Mouse (Mus musculus): Measurements from ENCODE around the gene Sult1a1.

Sult1a1 gene

GRCm38 (mm10) chr7:126663646-126664045 is 12.6 kb downstream of the Sult1a1 start:
- DNase-seq (ENCODE audit: low spot score in 2 of 2), result no peak

GRCm38 (mm10) chr7:126659771-126660170 is 16.5 kb downstream of the Sult1a1 start:
- no peak for DNase-seq (ENCODE audit: low spot score in 2 of 2)

GRCm38 (mm10) chr7:126657522-126657921 is 18.7 kb downstream of the Sult1a1 start:
- DNase-seq (ENCODE audit: low spot score in 2 of 2), result no peak

- peak in 1 of 2 experiments; percentile 26 for DNase-seq (ENCODE audit: low spot score in 2 of 2)
Measured at GRCm38 (mm10) chr7:126655695-126656094, 20.5 kb downstream of the Sult1a1 start.

GRCm38 (mm10) chr7:126653991-126654390 is 22.2 kb downstream of the Sult1a1 start:
- DNase-seq (ENCODE audit: low spot score in 2 of 2), result no peak

GRCm38 (mm10) chr7:126650852-126651251 is 25.4 kb downstream of the Sult1a1 start:
- no peak for DNase-seq (ENCODE audit: low spot score in 2 of 2)

GRCm38 (mm10) chr7:126649231-126650051 is 26.8 kb downstream of the Sult1a1 start, which contains the start of gene Sgf29:
Sgf29 (plus strand) TSS chr7:126649309.
- peak; percentile 92 to 95 for DNase-seq (ENCODE audit: low spot score in 2 of 2)

- DNase-seq (ENCODE audit: low spot score in 2 of 2), result no peak
Measured at GRCm38 (mm10) chr7:126648486-126648885, 27.7 kb downstream of the Sult1a1 start.

GRCm38 (mm10) chr7:126645708-126646107 is 30.5 kb downstream of the Sult1a1 start:
- DNase-seq (ENCODE audit: low spot score in 2 of 2), result no peak

- no peak for DNase-seq (ENCODE audit: low spot score in 2 of 2)
Measured at GRCm38 (mm10) chr7:126644914-126645313, 31.3 kb downstream of the Sult1a1 start.

GRCm38 (mm10) chr7:126644345-126644744 is 31.9 kb downstream of the Sult1a1 start:
- no peak for DNase-seq (ENCODE audit: low spot score in 2 of 2)

- DNase-seq (ENCODE audit: low spot score in 2 of 2), result peak in 1 of 2 experiments; percentile 51
Measured at GRCm38 (mm10) chr7:126643244-126643617, 33.0 kb downstream of the Sult1a1 start.

GRCm38 (mm10) chr7:126642545-126643243 is 33.5 kb downstream of the Sult1a1 start:
- no peak for DNase-seq (ENCODE audit: low spot score in 2 of 2)

GRCm38 (mm10) chr7:126636733-126637520 is 39.3 kb downstream of the Sult1a1 start:
- peak in 1 of 2 experiments; percentile 48 for DNase-seq (ENCODE audit: low spot score in 2 of 2)

GRCm38 (mm10) chr7:126635375-126635774 is 40.9 kb downstream of the Sult1a1 start:
- no peak for DNase-seq (ENCODE audit: low spot score in 2 of 2)

- no peak for DNase-seq (ENCODE audit: low spot score in 2 of 2)
Measured at GRCm38 (mm10) chr7:126632478-126632877, 43.8 kb downstream of the Sult1a1 start.

- DNase-seq (ENCODE audit: low spot score in 2 of 2), result no peak
Measured at GRCm38 (mm10) chr7:126630824-126631518, 45.3 kb downstream of the Sult1a1 start, which contains the start of gene Nupr1. Nupr1 (minus strand) TSS chr7:126630861.

GRCm38 (mm10) chr7:126629915-126630314 is 46.3 kb downstream of the Sult1a1 start:
- no peak for DNase-seq (ENCODE audit: low spot score in 2 of 2)

GRCm38 (mm10) chr7:126628111-126628510 is 48.1 kb downstream of the Sult1a1 start:
- no peak for DNase-seq (ENCODE audit: low spot score in 2 of 2)

- DNase-seq (ENCODE audit: low spot score in 2 of 2), result no peak
Measured at GRCm38 (mm10) chr7:126625807-126626600, 50.2 kb downstream of the Sult1a1 start.

Data from spleen, postnatal 10 days (tissue).